Mouse (Mus musculus): ENCODE results near the gene Slc25a26.

GRCm38 (mm10) chr6:94543902-94544840, 44.0 kb downstream of the Slc25a26 start:
- TF ChIP-seq POLR2A (IDR thresholded peaks at IDR 0.05; ENCODE audit: low read depth, low read length) (no peak), CTCF (IDR thresholded peaks at IDR 0.05; ENCODE audit: extremely low read depth, insufficient read length, insufficient replicate concordance, low read depth, low read length) (no peak)

Measured in small intestine, adult 2 months (tissue).